Mouse (Mus musculus) retina, postnatal 1 day (tissue): Measurements from ENCODE around the gene Pard3b.

Source experiments
- DNase-seq: peaks from one replicate; pipeline ENCODE4 v3.0.0-alpha.2; 2012

Gene Pard3b

GRCm38 (mm10) chr1:62405061-62405460, 766.4 kb downstream of the Pard3b start:
- DNase-seq, result no peak

GRCm38 (mm10) chr1:62411368-62411767, 772.7 kb downstream of the Pard3b start:
- DNase-seq, result peak; percentile 56

- DNase-seq, result no peak
Measured at GRCm38 (mm10) chr1:62412019-62412418, 773.4 kb downstream of the Pard3b start.

GRCm38 (mm10) chr1:62412988-62413387, 774.4 kb downstream of the Pard3b start:
- no peak for DNase-seq

GRCm38 (mm10) chr1:62414521-62414920, 775.9 kb downstream of the Pard3b start:
- no peak for DNase-seq

GRCm38 (mm10) chr1:62416627-62417374, 778.2 kb downstream of the Pard3b start:
- no peak for DNase-seq

- DNase-seq, result peak; percentile 21
Measured at GRCm38 (mm10) chr1:62422896-62423650, 784.4 kb downstream of the Pard3b start.

GRCm38 (mm10) chr1:62425369-62425768, 786.7 kb downstream of the Pard3b start:
- no peak for DNase-seq

- DNase-seq, result no peak
Measured at GRCm38 (mm10) chr1:62428736-62429135, 790.1 kb downstream of the Pard3b start.

- DNase-seq, result peak; percentile 58
Measured at GRCm38 (mm10) chr1:62429333-62430182, 790.9 kb downstream of the Pard3b start.

GRCm38 (mm10) chr1:62431054-62431453, 792.4 kb downstream of the Pard3b start:
- DNase-seq, result no peak

GRCm38 (mm10) chr1:62433891-62434290, 795.3 kb downstream of the Pard3b start:
- DNase-seq, result no peak

- peak; percentile 12 for DNase-seq
Measured at GRCm38 (mm10) chr1:62435844-62436243, 797.2 kb downstream of the Pard3b start.

- no peak for DNase-seq
Measured at GRCm38 (mm10) chr1:62436304-62436703, 797.7 kb downstream of the Pard3b start.

- no peak for DNase-seq
Measured at GRCm38 (mm10) chr1:62437493-62437892, 798.9 kb downstream of the Pard3b start.

GRCm38 (mm10) chr1:62444406-62444805, 805.8 kb downstream of the Pard3b start:
- no peak for DNase-seq

GRCm38 (mm10) chr1:62446818-62447217, 808.2 kb downstream of the Pard3b start:
- no peak for DNase-seq

GRCm38 (mm10) chr1:62449193-62449875, 810.7 kb downstream of the Pard3b start:
- DNase-seq, result no peak

- peak; percentile 23 for DNase-seq
Measured at GRCm38 (mm10) chr1:62465536-62465935, 826.9 kb downstream of the Pard3b start.

GRCm38 (mm10) chr1:62466544-62466943, 827.9 kb downstream of the Pard3b start:
- no peak for DNase-seq

- no peak for DNase-seq
Measured at GRCm38 (mm10) chr1:62483059-62483458, 844.4 kb downstream of the Pard3b start.

GRCm38 (mm10) chr1:62488871-62489270, 850.2 kb downstream of the Pard3b start:
- DNase-seq, result no peak

- no peak for DNase-seq
Measured at GRCm38 (mm10) chr1:62499146-62499545, 860.5 kb downstream of the Pard3b start.
